Mouse (Mus musculus) 3T3-L1 (cell line): ENCODE data around the gene Tinf2.

Source experiments
- DNase-seq: peaks from one replicate; pipeline ENCODE4 v3.0.0-alpha.2; 2015; ENCODE audit warnings: low read depth, low spot score

The Tinf2 gene

GRCm38 (mm10) chr14:55706051-55706600 is 24.5 kb upstream of the Tinf2 start:
- no peak for DNase-seq

- DNase-seq, result no peak
Observed at GRCm38 (mm10) chr14:55702761-55703160, 21.1 kb upstream of the Tinf2 start.

- DNase-seq, result no peak
Observed at GRCm38 (mm10) chr14:55701131-55701530, 19.5 kb upstream of the Tinf2 start.

- DNase-seq, result no peak
Observed at GRCm38 (mm10) chr14:55697226-55697625, 15.6 kb upstream of the Tinf2 start.

GRCm38 (mm10) chr14:55689433-55689832 is 7.8 kb upstream of the Tinf2 start:
- no peak for DNase-seq

- no peak for DNase-seq
Observed at GRCm38 (mm10) chr14:55682118-55682493, 486 bp upstream of the Tinf2 start.

- DNase-seq, result no peak
Observed at GRCm38 (mm10) chr14:55677615-55678014, 4.0 kb downstream of the Tinf2 start.

GRCm38 (mm10) chr14:55672741-55673060 is 8.9 kb downstream of the Tinf2 start:
- DNase-seq, result no peak

- DNase-seq, result peak; percentile 97
Observed at GRCm38 (mm10) chr14:55671833-55672740, 9.5 kb downstream of the Tinf2 start, which contains the start of the genes Gmpr2 and Nedd8. Gene Gmpr2 (plus strand): TSS chr14:55671941. Gene Nedd8 (minus strand): TSS chr14:55672124.

- DNase-seq, result no peak
Observed at GRCm38 (mm10) chr14:55671486-55671832, 10.2 kb downstream of the Tinf2 start.

GRCm38 (mm10) chr14:55660636-55661035 is 21.0 kb downstream of the Tinf2 start:
- no peak for DNase-seq

- DNase-seq, result peak; percentile 72
Observed at GRCm38 (mm10) chr14:55659960-55660573, 21.6 kb downstream of the Tinf2 start, which contains the start of gene Mdp1. Gene Mdp1 (minus strand): TSS chr14:55660508.

GRCm38 (mm10) chr14:55658011-55658410 is 23.6 kb downstream of the Tinf2 start:
- DNase-seq, result no peak

- no peak for DNase-seq
Observed at GRCm38 (mm10) chr14:55656935-55657334, 24.7 kb downstream of the Tinf2 start.

GRCm38 (mm10) chr14:55651528-55651927 is 30.1 kb downstream of the Tinf2 start:
- no peak for DNase-seq

GRCm38 (mm10) chr14:55649884-55650283 is 31.7 kb downstream of the Tinf2 start, which contains the start of gene Tssk4:
Gene Tssk4 (plus strand): TSS chr14:55650184.
- DNase-seq, result no peak

- peak; percentile 8 for DNase-seq
Observed at GRCm38 (mm10) chr14:55644261-55644888, 37.2 kb downstream of the Tinf2 start.

GRCm38 (mm10) chr14:55643060-55643907 is 38.3 kb downstream of the Tinf2 start, which contains the start of gene Tm9sf1:
Gene Tm9sf1 (minus strand): TSS chr14:55643806.
- DNase-seq, result peak; percentile 67

- DNase-seq, result no peak
Observed at GRCm38 (mm10) chr14:55642679-55643059, 39.0 kb downstream of the Tinf2 start.

GRCm38 (mm10) chr14:55641291-55641690 is 40.3 kb downstream of the Tinf2 start:
- DNase-seq, result peak; percentile 6

GRCm38 (mm10) chr14:55640816-55641215 is 40.8 kb downstream of the Tinf2 start:
- no peak for DNase-seq
